Mouse (Mus musculus) erythroblast, embryonic 14.5 days (primary cell): ENCODE measurements at regions not wholly inside any gene's neighbourhood (a gene's known extent, or its start where the extent isn't known, plus 50 kb on each side); places are given as distances from the start of the nearest gene placed in this dataset.

Experiments
- H3K27me3 ChIP-seq: 2 replicates; pipeline ENCODE4 v1.6.1; 2012; ENCODE audit warnings: inconsistent platforms; ENCODE audit not compliant: control insufficient read depth
- H3K36me3 ChIP-seq: 2 replicates; pipeline ENCODE4 v1.6.1; 2012; ENCODE audit warnings: mild to moderate bottlenecking, inconsistent platforms; ENCODE audit not compliant: control insufficient read depth
- H3K4me1 ChIP-seq: 2 replicates; pipeline ENCODE4 v1.6.1; 2012; ENCODE audit warnings: inconsistent platforms; ENCODE audit not compliant: control insufficient read depth
- H3K4me3 ChIP-seq: replicated peaks from 2 replicates; pipeline ENCODE3; 2012; ENCODE audit warnings: moderate library complexity, mild to moderate bottlenecking, inconsistent platforms
- H3K9me3 ChIP-seq: 2 replicates; pipeline ENCODE4 v1.6.1; 2012; ENCODE audit warnings: low read length, inconsistent platforms, mixed read lengths; ENCODE audit not compliant: control insufficient read depth
- GATA1 ChIP-seq: IDR thresholded peaks from 2 replicates; pipeline ENCODE4 v1.6.1; 2012; ENCODE audit warnings: low read length, inconsistent platforms, mixed read lengths
- TAL1 ChIP-seq: IDR thresholded peaks from 3 replicates; pipeline ENCODE4 v1.6.1; 2012; ENCODE audit warnings: low read length, inconsistent platforms, mixed read lengths

DNA sequence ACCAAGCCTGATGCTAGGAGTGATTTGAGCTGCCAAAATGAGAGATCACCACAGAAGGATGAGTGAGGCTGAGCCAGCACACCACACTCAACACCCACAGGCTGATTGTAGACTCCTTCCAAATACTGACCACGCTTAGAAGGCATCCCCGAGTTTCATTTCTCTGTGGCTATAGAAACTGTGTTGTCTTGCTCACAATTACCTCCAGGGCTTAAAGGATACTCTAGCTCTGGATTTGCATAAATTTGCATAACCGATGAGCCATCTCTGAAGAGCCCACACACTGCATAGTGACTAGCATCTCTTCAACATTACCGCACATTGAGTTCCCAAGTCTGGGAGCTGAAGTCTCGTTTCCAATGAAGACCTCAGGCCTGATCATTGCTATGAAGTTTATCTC lies 110.3 kb downstream of the Nufip1 start:
- no peak for TF ChIP-seq GATA1
- no peak for TF ChIP-seq TAL1
- H3K36me3 ChIP-seq: no peaks in the 10 kb centered on the region

DNA sequence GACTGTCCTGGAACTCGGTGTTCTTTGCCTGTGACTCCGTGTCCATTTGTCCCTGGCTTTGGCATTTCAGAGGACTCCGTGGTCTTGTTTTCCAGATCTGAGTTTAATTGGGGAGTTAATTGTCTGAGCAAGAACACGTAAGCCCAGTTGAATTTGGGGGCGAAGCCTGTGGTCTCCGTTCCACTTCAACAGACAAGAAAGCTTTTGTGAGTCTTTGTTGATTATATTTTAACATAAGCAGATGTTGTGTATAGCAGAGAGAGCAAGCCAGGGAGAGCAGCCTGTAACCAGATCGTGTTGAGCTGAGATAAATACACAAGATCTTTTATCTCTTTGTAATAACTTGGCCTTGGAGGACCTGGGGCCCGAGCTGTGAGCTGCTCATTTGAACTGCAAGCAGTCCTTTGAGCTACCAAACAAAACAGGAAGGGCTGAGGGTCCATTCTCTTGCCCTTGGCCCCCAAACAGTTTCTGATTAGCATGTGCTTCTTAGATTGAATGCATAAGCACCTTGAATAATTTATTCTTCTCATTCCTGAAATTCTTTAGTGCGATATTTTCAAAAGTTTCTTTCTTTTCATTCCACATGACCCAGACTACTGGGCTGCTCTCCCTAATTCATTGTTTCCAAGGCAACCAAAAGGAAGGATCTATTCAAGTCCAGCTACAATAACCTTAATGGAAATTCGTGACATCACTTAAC lies 111.1 kb downstream of the Nufip1 start:
- H3K4me1 ChIP-seq: no peaks in the 10 kb centered on the region
- no peak for TF ChIP-seq TAL1
- no peak for TF ChIP-seq GATA1
- no peaks in the 10 kb centered on the region for H3K36me3 ChIP-seq
- peaks cover 2% of the 10 kb centered on the region; the same call in 1 of the 2 replicates for H3K9me3 ChIP-seq
- H3K27me3 ChIP-seq: no peaks in the 10 kb centered on the region
- no peak overlapping the region for H3K4me3 ChIP-seq

More for the DNA sequence above, 110.3 kb downstream of the Nufip1 start:
- no peaks in the 10 kb centered on the region for H3K27me3 ChIP-seq
- H3K4me3 ChIP-seq: no peak overlapping the region
- H3K9me3 ChIP-seq: peaks cover 2% of the 10 kb centered on the region; the same call in 1 of the 2 replicates
- no peaks in the 10 kb centered on the region for H3K4me1 ChIP-seq

DNA sequence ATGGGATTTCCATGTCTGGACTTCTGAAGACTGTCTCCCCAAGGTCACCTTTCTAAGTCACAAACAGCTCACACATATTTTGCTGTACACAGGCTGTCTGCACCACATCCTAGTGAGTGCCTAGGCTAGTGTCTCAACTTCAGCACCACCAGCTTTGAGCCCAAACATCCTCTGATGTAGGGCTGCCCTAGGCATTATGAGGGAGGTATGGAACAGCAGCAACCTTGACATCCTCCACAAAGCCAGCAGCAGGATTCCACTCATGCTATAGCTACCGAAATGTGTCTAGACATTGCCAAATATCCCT lies 111.6 kb downstream of the Nufip1 start:
- H3K4me1 ChIP-seq: no peaks in the 10 kb centered on the region
- no peaks in the 10 kb centered on the region for H3K27me3 ChIP-seq
- TF ChIP-seq TAL1: no peak
- no peak for TF ChIP-seq GATA1
- no peak overlapping the region for H3K4me3 ChIP-seq
- H3K36me3 ChIP-seq: no peaks in the 10 kb centered on the region
- H3K9me3 ChIP-seq: peaks cover 2% of the 10 kb centered on the region; the same call in 1 of the 2 replicates

DNA sequence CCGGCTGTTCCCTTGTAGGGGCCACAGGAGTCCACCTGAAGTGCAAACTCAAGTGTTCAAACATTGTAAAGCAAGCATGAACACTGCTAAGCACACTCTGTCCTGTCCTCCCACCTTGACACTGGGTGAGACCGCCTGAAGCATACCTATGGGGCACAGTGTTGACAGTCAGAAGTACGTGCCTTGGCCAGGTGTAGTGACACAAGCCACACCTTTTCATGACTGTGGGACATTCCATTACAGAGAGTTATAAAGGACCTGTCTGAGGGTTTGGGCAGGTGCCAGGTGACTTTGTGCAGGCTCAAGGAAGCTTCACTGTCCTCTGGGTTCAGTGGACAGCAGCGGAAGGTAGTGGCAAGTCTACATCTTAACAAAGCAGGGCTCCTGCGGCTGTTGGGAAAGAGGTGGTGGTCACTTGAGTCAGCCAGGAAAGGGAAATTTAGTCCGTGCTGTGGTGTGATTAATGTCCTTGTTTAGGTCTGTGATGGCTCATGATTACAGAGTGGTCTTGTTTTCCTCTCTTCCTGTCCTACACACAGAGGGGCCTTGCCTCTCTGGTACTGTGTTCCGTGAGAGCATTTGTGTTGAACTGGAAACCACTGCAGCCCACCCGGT lies 112.5 kb downstream of the Nufip1 start:
- H3K4me1 ChIP-seq: peaks cover 6% of the 10 kb centered on the region
- H3K27me3 ChIP-seq: no peaks in the 10 kb centered on the region
- H3K4me3 ChIP-seq: no peak overlapping the region
- H3K9me3 ChIP-seq: no peaks in the 10 kb centered on the region; the same call in 1 of the 2 replicates
- no peaks in the 10 kb centered on the region for H3K36me3 ChIP-seq
- TF ChIP-seq GATA1 (no peak), TAL1 (no peak)

DNA sequence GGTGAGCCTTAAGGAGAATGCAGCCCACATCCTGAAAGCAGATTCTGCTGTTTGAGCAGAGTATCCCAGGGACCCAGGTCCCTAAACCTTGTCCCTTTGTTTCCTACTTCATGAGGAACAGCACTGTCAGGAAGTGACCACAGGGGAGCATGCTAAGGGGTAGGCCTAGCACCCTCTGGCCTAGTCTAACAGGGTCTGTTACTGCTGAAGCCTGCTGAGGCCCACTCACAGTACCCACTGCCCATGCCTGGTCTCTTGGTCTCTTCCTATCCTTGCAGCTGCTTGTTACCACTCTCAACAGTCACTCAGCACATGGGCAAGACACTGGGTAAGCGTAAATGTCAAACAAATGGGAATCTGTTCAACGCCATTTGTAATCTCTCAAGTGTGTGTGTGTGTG lies 113.2 kb downstream of the Nufip1 start:
- TF ChIP-seq GATA1 (no peak), TAL1 (no peak)
- peaks cover 7% of the 10 kb centered on the region for H3K4me1 ChIP-seq
- no peaks in the 10 kb centered on the region for H3K9me3 ChIP-seq
- H3K4me3 ChIP-seq: no peak overlapping the region
- H3K36me3 ChIP-seq: no peaks in the 10 kb centered on the region
- no peaks in the 10 kb centered on the region for H3K27me3 ChIP-seq

DNA sequence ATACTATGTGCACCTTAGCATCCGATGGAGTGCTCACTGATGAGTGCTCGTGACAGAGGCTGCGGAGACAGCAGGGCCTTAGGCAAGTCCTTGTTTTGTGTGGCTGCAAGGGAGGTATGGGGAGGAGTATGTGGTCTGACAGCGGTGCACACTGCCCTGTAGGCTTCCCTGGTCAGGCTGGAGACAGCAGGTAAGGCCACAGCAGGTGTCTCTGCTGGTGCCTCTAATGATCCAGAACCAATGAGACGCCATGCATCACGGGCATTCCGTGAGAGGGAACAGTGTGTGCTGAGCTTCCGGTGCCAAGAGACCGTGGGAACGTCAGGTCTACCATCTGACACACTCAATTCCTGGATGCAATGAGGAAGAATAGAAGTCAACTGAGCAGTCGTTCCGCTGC lies 114.8 kb downstream of the Nufip1 start:
- Histone ChIP-seq H3K4me1 (peaks cover 13% of the 10 kb centered on the region), H3K4me3 (no peak overlapping the region), H3K9me3 (no peaks in the 10 kb centered on the region), H3K36me3 (no peaks in the 10 kb centered on the region), H3K27me3 (no peaks in the 10 kb centered on the region)
- no peak for TF ChIP-seq TAL1
- no peak for TF ChIP-seq GATA1

DNA sequence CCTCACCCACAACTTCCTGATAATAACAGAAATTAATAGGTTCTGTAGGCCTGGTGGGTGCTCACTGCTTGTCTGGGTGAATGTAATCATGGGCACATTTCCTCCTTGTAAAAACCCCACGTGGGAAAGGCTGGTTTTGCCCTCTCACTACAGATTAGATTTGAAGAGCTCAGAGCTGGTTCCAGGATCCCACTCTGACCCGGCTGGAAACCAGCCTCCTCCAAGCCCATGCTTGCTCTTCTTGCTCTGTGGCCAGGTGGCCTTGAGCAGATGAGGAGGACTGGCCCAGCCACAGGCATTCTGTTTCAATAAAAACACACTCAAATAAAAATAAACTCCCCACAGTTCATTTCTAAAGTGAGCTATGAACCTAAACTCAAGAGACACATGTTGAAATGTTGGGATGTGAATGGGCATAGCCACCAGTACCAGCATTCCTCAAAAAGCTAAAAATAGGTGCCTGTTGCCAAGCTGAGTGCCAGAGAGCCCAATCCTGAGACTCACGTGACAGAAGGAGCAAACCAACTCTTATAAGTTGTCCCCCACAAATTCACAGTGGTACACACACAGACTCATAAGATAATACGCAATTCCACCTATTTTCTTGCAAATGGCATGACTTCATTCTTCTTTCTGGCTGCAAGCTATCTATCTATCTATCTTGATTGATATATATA lies 116.1 kb downstream of the Nufip1 start:
- no peaks in the 10 kb centered on the region for H3K36me3 ChIP-seq
- no peaks in the 10 kb centered on the region for H3K9me3 ChIP-seq
- TF ChIP-seq GATA1 (no peak), TAL1 (no peak)
- no peaks in the 10 kb centered on the region for H3K27me3 ChIP-seq
- peaks cover 13% of the 10 kb centered on the region for H3K4me1 ChIP-seq
- H3K4me3 ChIP-seq: no peak overlapping the region

DNA sequence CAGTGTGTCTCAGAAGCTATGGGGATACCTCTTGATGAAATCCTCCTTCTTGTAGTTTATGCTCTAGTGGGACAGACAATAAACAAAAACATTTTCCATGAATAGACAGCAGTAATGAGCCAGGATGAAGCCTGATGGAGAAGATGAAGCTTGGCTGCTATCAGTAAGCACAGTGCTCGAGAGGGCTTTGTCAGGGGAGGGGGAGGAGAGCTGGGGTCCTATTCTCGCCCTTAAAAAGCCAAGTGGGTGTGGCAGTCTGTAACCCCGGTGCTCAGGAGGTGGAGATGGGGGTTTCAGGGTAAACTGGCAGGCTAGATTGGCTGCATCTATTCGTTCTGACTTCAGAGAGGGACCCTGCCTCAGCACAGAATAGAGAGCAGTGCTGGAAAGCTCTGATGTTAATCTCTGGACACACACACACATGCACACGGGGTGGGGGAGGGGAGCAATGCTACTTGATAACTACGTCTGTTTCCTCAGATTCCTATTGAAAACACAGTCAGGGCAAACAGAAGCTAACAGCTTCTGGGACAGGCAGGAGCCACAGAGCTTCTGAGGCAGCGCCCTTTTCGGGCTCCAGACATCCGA lies 118.4 kb downstream of the Nufip1 start:
- Histone ChIP-seq H3K27me3 (no peaks in the 10 kb centered on the region), H3K36me3 (no peaks in the 10 kb centered on the region), H3K4me3 (no peak overlapping the region), H3K4me1 (peaks cover 13% of the 10 kb centered on the region), H3K9me3 (no peaks in the 10 kb centered on the region)
- TF ChIP-seq GATA1 (no peak), TAL1 (no peak)

DNA sequence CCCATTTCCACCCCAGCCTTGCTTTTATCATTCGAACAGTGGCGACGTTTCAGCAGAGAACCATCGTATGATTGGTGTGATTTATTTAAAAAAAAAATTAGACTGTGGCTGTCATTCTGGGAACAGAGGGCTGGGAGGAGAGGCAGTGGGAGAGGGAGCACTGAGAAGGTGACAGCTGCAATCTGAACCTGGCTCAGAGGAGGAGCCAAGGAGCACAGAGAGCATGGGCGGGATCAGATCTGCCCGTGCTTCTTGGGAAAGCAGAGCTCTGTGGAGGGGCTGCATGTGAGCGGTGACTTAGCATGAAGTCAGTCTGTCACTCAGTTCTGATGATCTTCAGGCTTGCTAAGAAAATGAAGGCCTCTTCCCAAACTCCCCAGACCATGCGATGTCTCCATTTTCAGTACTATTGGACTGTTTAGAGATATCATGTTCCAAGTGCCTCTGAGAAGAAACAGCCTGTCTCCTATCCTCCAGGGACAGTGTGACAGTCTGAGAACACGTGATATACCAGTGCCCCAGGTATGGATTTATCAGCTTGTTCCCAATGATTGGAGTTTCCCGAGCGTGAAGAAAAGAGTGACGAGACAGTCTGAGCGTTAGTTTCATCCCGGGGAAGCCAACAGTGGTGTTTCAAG lies 129.3 kb downstream of the Nufip1 start:
- TF ChIP-seq GATA1: no peak
- no peak for TF ChIP-seq TAL1
- H3K36me3 ChIP-seq: no peaks in the 10 kb centered on the region
- peaks cover 4% of the 10 kb centered on the region for H3K4me1 ChIP-seq

More for the DNA sequence above, 129.3 kb downstream of the Nufip1 start:
- H3K4me3 ChIP-seq: no peak overlapping the region
- H3K9me3 ChIP-seq: peaks cover 7% of the 10 kb centered on the region
- H3K27me3 ChIP-seq: no peaks in the 10 kb centered on the region
